Mouse (Mus musculus) erythroblast, embryonic 14.5 days (primary cell): ENCODE results near the gene Ang5. TPM values are rescaled to one million over a fixed set of nuclear protein-coding genes. Genes with fewer than 3 reads are reported as not detected.
"Not testable (repeated sequence)": the region's sequence is repeated elsewhere in the genome, so short reads cannot be mapped to it uniquely, and the experiment has no call there.

Experiments
- H3K27me3 ChIP-seq: 2 replicates; pipeline ENCODE4 v1.6.1; 2012; ENCODE audit warnings: inconsistent platforms; ENCODE audit not compliant: control insufficient read depth
- H3K36me3 ChIP-seq: 2 replicates; pipeline ENCODE4 v1.6.1; 2012; ENCODE audit warnings: mild to moderate bottlenecking, inconsistent platforms; ENCODE audit not compliant: control insufficient read depth
- H3K4me1 ChIP-seq: 2 replicates; pipeline ENCODE4 v1.6.1; 2012; ENCODE audit warnings: inconsistent platforms; ENCODE audit not compliant: control insufficient read depth
- H3K4me3 ChIP-seq: replicated peaks from 2 replicates; pipeline ENCODE3; 2012; ENCODE audit warnings: moderate library complexity, mild to moderate bottlenecking, inconsistent platforms
- H3K9me3 ChIP-seq: 2 replicates; pipeline ENCODE4 v1.6.1; 2012; ENCODE audit warnings: low read length, inconsistent platforms, mixed read lengths; ENCODE audit not compliant: control insufficient read depth
- GATA1 ChIP-seq: IDR thresholded peaks from 2 replicates; pipeline ENCODE4 v1.6.1; 2012; ENCODE audit warnings: low read length, inconsistent platforms, mixed read lengths
- TAL1 ChIP-seq: IDR thresholded peaks from 3 replicates; pipeline ENCODE4 v1.6.1; 2012; ENCODE audit warnings: low read length, inconsistent platforms, mixed read lengths
- polyA plus RNA-seq: library from polyadenylated mRNA; stranded (reverse); fragments of >175 nt; gene quantifications from 2 replicates; pipeline ENCODE4 v1.2.3, GENCODE M21; 2012

The Ang5 gene
- not detected in 2 replicates for polyA plus RNA-seq

DNA sequence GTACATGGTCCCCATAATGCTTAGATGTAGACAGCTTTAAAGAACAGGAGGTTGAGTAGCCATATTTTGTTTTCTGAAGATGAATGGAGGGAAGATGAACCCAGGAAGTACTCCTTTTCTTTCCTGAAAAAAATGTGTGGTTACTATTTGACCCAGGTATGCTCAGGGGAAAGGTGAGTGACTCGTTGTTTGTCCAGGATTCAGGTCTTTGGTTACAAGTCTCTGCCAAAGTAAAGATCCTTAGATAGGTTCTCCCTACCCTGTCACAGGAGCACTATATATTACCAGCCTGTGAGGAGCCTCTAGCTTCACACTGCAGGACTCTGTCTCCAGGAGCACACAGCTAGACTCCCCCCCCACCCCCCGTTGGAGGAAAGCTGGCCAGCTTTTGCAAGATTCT lies at the start of gene Ang5:
Ang5 (plus strand) TSS at position 301 of the 400 bp plus-strand sequence.
- not testable (repeated sequence) for H3K36me3 ChIP-seq, H3K9me3 ChIP-seq, H3K4me3 ChIP-seq, H3K4me1 ChIP-seq, H3K27me3 ChIP-seq

DNA sequence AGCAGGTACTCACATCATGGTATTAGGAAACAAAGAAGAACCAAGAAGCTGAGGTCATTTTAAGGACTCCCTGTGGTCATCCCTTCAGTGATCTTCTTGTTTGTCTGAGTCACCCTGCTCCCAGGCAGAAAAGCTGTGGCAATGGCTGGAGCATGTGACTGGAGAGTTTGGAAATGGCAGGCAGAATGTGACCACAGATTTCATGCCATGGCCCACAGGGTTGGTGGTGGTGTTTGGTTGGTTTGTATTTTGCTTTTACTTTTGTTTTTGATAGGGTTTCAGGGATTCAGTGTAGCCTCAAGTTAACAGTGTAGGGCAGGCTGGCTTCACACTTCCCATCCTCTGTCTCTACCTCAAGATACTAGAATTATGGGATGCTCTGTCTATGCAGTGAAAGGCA lies 38.7 kb upstream of the Ang5 start:
- H3K4me3 ChIP-seq, H3K4me1 ChIP-seq, H3K36me3 ChIP-seq, H3K9me3 ChIP-seq, H3K27me3 ChIP-seq: not testable (repeated sequence)

DNA sequence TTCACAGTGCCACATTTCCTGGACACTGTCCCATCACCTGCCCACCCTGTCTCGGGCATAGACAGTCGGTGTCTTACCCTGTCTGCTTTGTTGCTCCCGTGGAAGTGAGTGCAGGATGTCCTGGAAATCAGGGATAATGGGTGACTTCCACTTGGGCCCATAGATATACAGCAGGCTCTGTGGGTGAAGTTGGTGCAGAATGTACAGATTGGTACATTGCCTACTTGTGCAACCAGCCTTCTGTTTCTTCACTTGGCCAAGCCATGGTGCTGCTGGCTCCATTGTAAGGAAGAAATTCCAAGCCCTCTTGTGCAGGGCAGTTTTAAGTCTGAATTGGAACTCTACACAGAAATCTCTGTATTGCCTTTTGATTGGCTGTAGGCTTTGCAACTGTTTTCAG lies 33.4 kb upstream of the Ang5 start, which contains the start of gene Ear10:
Ear10 (minus strand) TSS at position 101 of the 400 bp plus-strand sequence.
- H3K27me3 ChIP-seq, H3K4me3 ChIP-seq, H3K36me3 ChIP-seq, H3K4me1 ChIP-seq, H3K9me3 ChIP-seq: not testable (repeated sequence)

DNA sequence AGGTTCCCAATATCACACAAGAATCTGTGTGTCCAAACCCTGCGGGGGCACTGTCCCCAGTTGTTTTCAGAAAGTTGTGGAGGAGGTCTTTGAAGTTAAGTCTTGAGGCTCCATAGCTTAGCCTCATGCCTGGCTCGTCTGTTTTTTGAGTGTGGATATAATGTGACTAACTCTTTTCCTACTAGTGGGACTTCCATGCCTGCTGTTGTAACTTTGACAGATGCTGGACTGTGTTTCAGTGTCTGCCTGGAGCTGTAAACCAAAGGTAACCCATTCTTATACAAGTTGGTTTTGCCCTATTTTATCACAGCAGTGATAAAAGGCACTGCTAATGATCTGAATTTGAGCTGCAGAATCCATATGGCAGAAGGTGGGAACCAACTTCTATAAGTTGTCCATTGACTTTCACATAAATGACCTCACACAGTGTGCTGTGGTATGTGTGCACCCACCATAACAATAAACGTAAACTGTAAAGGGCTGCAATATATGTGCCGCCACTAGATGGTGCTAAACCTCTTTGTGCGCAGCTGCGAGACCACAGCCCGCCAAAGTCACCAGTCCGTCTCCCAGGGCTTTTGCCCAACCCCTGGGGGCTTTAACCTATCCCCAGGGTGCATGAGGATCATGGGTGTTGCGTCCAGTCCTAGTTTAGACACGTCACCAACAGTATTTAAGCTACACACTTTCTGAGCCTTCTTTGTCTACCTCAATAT lies 32.0 kb upstream of the Ang5 start, which contains the start of gene Gm8113:
Gm8113 (plus strand) TSS at position 703 of the 716 bp plus-strand sequence.
- not testable (repeated sequence) for H3K9me3 ChIP-seq, H3K27me3 ChIP-seq, H3K36me3 ChIP-seq, H3K4me1 ChIP-seq
- peak within 1 kb of the TSS; percentile 52 for H3K4me3 ChIP-seq

DNA sequence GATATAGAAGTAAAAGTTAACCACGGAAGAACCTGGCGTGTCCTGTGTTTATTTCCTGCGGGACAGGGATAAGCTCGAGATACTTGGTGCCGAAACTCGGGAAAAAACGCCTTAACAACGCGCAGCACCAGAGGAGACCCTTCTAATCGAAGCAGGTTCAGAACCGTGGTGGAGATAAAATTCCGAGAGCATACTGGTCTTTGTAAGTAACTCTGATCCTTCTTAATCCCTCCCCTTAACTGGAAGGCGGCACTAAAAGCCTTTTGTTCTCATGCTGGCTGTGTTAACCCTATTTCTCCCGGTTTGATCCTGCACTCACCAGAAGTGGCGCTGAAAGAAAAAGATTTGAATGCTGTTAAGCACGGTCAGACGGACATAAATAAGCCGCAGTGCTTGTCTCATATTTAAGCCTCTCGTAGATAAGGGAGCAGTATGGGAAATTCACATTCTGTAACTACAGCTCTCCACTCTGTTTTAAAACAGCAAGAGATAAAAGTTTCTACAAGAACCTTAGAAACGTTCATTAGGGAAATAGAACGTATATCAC lies 31.4 kb upstream of the Ang5 start:
- not testable (repeated sequence) for H3K27me3 ChIP-seq, H3K36me3 ChIP-seq

DNA sequence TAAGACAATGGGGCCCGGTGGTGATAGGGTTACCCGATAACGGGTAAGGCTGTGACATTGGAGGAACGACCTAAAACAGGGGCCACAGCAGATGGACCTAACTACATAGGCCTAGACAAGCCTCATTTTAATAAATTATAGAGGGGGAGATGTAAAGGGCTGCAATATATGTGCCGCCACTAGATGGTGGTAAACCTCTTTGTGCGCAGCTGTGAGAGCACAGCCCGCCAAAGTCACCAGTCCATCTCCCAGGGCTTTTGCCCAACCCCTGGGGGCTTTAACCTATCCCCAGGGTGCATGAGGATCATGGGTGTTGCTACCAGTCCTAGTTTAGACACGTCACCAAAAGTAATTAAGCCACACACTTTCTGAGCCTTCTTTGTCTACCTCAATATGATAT lies 23.9 kb upstream of the Ang5 start:
- H3K9me3 ChIP-seq, H3K27me3 ChIP-seq, H3K36me3 ChIP-seq, H3K4me3 ChIP-seq, H3K4me1 ChIP-seq: not testable (repeated sequence)

More for the DNA sequence above, 31.4 kb upstream of the Ang5 start:
- H3K9me3 ChIP-seq, H3K4me1 ChIP-seq: not testable (repeated sequence)
- H3K4me3 ChIP-seq = peak overlapping the region; percentile 52

DNA sequence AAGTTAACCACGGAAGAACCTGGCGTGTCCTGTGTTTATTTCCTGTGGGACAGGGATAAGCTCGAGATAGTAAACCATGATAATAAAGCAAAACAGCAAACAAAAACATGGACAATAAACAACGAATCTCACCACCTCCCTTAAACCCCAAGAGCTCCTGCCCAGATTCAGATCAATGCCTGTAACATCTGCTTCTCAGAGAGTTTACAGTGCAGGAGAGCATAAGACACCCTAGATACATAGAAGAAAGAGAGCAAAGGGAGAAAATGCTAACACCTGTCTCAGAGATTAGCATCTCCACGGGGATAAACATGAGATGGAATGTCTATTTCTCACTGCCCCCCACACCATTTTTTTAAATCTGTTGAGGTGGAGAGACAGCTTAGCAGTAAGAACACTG lies 23.5 kb upstream of the Ang5 start:
- H3K9me3 ChIP-seq, H3K4me1 ChIP-seq, H3K27me3 ChIP-seq, H3K36me3 ChIP-seq, H3K4me3 ChIP-seq: not testable (repeated sequence)

DNA sequence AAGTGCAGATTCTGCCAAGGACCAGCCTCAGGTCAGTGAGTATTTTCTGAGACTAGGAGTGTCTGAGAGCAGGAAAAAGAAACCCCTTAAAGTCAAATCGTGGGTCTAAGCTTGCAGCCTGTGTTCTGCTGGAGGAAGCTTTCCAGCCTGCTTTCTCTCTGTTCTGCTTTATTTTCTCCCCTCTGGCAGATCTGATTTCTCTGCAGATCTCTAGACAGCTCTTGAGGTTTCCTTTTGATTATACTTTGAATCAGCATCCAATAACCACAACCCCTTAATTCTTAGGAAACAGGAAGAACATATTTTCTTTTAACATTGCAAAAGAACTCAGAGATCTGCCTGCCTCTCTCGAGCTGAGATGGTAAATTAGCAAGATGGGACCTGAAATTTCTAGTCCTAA lies 3.5 kb upstream of the Ang5 start:
- H3K9me3 ChIP-seq, H3K36me3 ChIP-seq, H3K4me3 ChIP-seq, H3K4me1 ChIP-seq, H3K27me3 ChIP-seq: not testable (repeated sequence)

DNA sequence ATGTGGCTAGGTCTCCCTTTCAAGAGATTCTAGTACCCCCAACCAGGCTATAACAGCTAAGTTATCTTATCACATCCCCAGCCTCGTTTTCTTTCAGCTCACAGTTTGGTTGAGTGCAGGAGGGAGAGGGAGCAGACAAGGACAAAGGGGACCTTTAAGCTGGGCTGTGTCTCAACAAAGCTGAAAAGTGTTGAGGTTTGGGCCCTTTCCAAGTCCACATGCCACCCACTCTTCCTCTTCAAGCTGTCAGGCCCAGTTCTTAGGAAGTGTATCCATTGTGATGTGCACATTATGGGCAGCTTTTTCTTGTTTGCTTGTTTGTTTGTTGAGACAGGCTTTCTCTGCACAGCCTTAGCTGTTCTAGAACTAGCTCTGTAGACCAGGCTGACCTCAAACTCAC lies 1.8 kb upstream of the Ang5 start:
- H3K4me3 ChIP-seq, H3K36me3 ChIP-seq, H3K9me3 ChIP-seq, H3K27me3 ChIP-seq, H3K4me1 ChIP-seq: not testable (repeated sequence)

DNA sequence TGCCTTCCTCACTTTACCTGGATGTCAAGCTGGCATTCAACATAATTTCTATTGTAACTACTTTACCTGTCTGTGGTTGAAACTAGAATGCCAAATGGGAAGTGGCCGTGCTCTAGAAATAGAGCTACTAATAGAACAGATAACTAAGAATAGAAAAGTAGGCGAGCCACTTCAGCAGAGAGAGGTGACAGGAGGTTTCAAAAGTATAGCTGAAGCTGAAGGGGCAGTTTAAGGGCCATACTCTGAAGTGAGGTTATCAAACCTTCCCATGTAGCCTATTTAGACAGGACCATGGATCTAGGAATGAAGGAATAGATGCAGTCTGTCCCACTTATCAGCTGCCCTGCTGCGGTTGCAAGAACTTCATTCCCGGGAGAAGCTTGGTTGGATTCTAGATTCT lies 26.6 kb downstream of the Ang5 start:
- no peaks in the 10 kb centered on the region for H3K4me1 ChIP-seq
- no peak overlapping the region for H3K4me3 ChIP-seq
- no peaks in the 10 kb centered on the region for H3K9me3 ChIP-seq
- no peaks in the 10 kb centered on the region for H3K36me3 ChIP-seq
- no peaks in the 10 kb centered on the region for H3K27me3 ChIP-seq
- no peak for TF ChIP-seq GATA1
- TF ChIP-seq TAL1 = no peak

DNA sequence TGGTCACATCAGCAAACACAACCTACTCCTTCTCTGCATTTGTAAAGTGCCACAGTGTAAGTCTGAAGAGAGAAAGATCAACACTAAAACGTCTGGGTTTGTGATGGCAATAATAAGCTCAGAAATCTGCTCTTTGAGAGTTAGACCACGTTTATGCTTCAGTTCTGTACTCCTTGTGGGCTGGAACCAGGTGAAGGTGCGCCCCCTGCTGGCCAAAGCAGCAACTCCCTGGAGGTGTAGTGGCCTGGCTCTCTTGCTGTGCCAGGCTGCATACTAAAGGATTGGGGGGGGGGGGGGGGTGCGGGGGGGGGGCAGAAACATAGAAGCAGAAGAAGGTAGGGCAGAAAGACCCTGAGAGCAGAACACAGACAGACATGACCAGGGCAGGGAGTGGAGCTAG lies 27.0 kb downstream of the Ang5 start:
- no peaks in the 10 kb centered on the region for H3K36me3 ChIP-seq
- no peaks in the 10 kb centered on the region for H3K27me3 ChIP-seq
- H3K9me3 ChIP-seq = no peaks in the 10 kb centered on the region
- no peak overlapping the region for H3K4me3 ChIP-seq
- no peak for TF ChIP-seq GATA1
- no peak for TF ChIP-seq TAL1
- no peaks in the 10 kb centered on the region for H3K4me1 ChIP-seq
